Comparison of ENCODE assay signal across 19 mouse cellular contexts in the genomic region with DNA sequence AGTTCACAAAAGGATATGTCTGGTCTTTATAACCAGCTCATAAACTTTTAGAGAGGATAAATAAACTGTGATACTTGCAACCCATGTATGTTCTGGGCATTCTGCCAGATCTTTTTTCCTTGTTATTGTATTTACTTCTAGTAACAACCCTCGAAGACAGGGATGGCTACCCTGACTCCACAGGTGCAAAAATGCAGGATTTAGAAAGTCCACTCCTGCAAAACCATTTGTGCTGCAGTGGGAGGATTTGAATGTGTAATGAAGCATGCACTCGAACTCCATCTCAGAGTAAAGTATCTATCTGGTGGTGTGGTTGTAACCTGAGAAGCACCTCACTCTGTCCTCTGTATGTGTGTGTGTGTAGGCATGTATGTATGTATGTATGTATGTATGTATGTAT.
A peak's percentile ranks its signal among the peaks of the same experiment; 100 is the strongest.
DNase-seq lines count a peak whose midpoint lies in the region; ATAC-seq and TF ChIP-seq lines count a peak whose summit lies in the region.
"Had no signal": no experiment of that assay in that cellular context is flagged by ENCODE, and none has a peak within 500 bp of the region (broad histone marks: within the 10 kb centered on the region; RNA-seq: fewer than 3 reads in every experiment).

No protein-coding gene starts in this region.

- no peak overlapping the region for H3K27ac ChIP-seq in kidney, embryonic 14.5 days (ENCODE audit: low read depth, low read length)
- no peak overlapping the region for H3K27ac ChIP-seq in limb, embryonic 13.5 days
- H3K27ac ChIP-seq in limb, embryonic 10.5 days, result no peak overlapping the region
- H3K27ac ChIP-seq in midbrain, postnatal 0 days (ENCODE audit: low read depth, low read length), result no peak overlapping the region
- no peak overlapping the region for H3K27ac ChIP-seq in midbrain, embryonic 10.5 days (replicated peaks)
- H3K27ac ChIP-seq: gastrocnemius, adult 2 months; hindbrain, embryonic 10.5 days; hindbrain, embryonic 14.5 days had no signal

- no peaks in the 10 kb centered on the region for H3K4me1 ChIP-seq in kidney, embryonic 14.5 days (ENCODE audit: control insufficient read depth, insufficient read depth, low read length)
- H3K4me1 ChIP-seq in limb, embryonic 13.5 days, result peaks cover 5% of the 10 kb centered on the region; the same call in 1 of the 2 replicates
- no peaks in the 10 kb centered on the region for H3K4me1 ChIP-seq in limb, embryonic 10.5 days
- H3K4me1 ChIP-seq in midbrain, postnatal 0 days (ENCODE audit: insufficient read depth, low read length), result no peaks in the 10 kb centered on the region
- H3K4me1 ChIP-seq in midbrain, embryonic 10.5 days, result no peaks in the 10 kb centered on the region
- H3K4me1 ChIP-seq: heart, embryonic 12.5 days; hindbrain, embryonic 10.5 days had no signal

- H3K4me2 ChIP-seq in kidney, embryonic 14.5 days (replicated peaks; ENCODE audit: low read depth, low read length), result no peak overlapping the region
- H3K4me2 ChIP-seq in limb, embryonic 13.5 days (replicated peaks), result no peak overlapping the region
- H3K4me2 ChIP-seq in midbrain, postnatal 0 days (ENCODE audit: low read depth, low read length, poor library complexity, severe bottlenecking), result no peak overlapping the region
- H3K4me2 ChIP-seq: heart, embryonic 12.5 days; hindbrain, embryonic 14.5 days had no signal

- TF ChIP-seq CTCF in midbrain, postnatal 0 days (IDR thresholded peaks at IDR 0.05), result no peak

- 6% methylated on average over 2 of the region's 2 CpGs for WGBS in kidney, embryonic 14.5 days
- WGBS in limb, embryonic 13.5 days, result 23% methylated on average over 2 of the region's 2 CpGs
- 82% methylated on average over 2 of the region's 2 CpGs for WGBS in limb, embryonic 10.5 days
- 36% methylated on average over 2 of the region's 2 CpGs for WGBS in midbrain, postnatal 0 days
- WGBS in midbrain, embryonic 10.5 days, result 70% methylated on average over 2 of the region's 2 CpGs

- no peak overlapping the region for H3K4me3 ChIP-seq in kidney, embryonic 14.5 days (ENCODE audit: low read length)
- no peak overlapping the region for H3K4me3 ChIP-seq in limb, embryonic 13.5 days
- no peak overlapping the region for H3K4me3 ChIP-seq in limb, embryonic 10.5 days
- no peak overlapping the region for H3K4me3 ChIP-seq in midbrain, postnatal 0 days (ENCODE audit: low read depth, low read length)
- H3K4me3 ChIP-seq in midbrain, embryonic 10.5 days, result no peak overlapping the region
- H3K4me3 ChIP-seq: gastrocnemius, adult 2 months; heart, embryonic 12.5 days; hindbrain, embryonic 10.5 days had no signal

- no peaks in the 10 kb centered on the region for H3K27me3 ChIP-seq in kidney, embryonic 14.5 days (ENCODE audit: control insufficient read depth, insufficient read depth, low read length)
- H3K27me3 ChIP-seq in limb, embryonic 13.5 days, result 0 out of 2 replicates have a peak, but pooled peaks cover 12% of the 10 kb centered on the region
- no peaks in the 10 kb centered on the region for H3K27me3 ChIP-seq in limb, embryonic 10.5 days (ENCODE audit: low read depth, poor library complexity, severe bottlenecking)
- no peaks in the 10 kb centered on the region for H3K27me3 ChIP-seq in midbrain, postnatal 0 days (ENCODE audit: insufficient read depth, low read length)
- H3K27me3 ChIP-seq in midbrain, embryonic 10.5 days (ENCODE audit: low read depth, poor library complexity, severe bottlenecking), result no peaks in the 10 kb centered on the region
- H3K27me3 ChIP-seq: CH12.LX; heart, embryonic 12.5 days; Patski had no signal

- H3K9ac ChIP-seq in kidney, embryonic 14.5 days (ENCODE audit: low read depth, low read length), result no peak overlapping the region
- H3K9ac ChIP-seq in limb, embryonic 13.5 days, result no peak overlapping the region
- H3K9ac ChIP-seq in midbrain, postnatal 0 days (replicated peaks; ENCODE audit: low read length, poor library complexity, severe bottlenecking), result no peak overlapping the region
- H3K9ac ChIP-seq: forebrain, postnatal 0 days; heart, embryonic 12.5 days; hindbrain, embryonic 14.5 days had no signal

- DNase-seq in kidney, adult 11 months, result no peak
- DNase-seq in limb, embryonic 10.5 days (ENCODE audit: low spot score), result no peak
- peak; percentile 21 for DNase-seq in midbrain, postnatal 0 days (ENCODE audit: low spot score)
- no peak for DNase-seq in midbrain, embryonic 10.5 days (ENCODE audit: low spot score)
- no peak for DNase-seq in layer of hippocampus, adult 18-20 months (ENCODE audit: low spot score in 2 of 2)
- DNase-seq: adrenal gland, postnatal 14 days; cerebellum, adult 2 months; cerebellum, postnatal 10 days; forebrain, postnatal 0 days; gastrocnemius, adult 2 months; gastrocnemius, postnatal 25 days had no signal

- H3K9me3 ChIP-seq in kidney, embryonic 14.5 days (ENCODE audit: control insufficient read depth, low read length), result no peaks in the 10 kb centered on the region; the same call in 1 of the 2 replicates
- H3K9me3 ChIP-seq in limb, embryonic 13.5 days, result peaks cover 2% of the 10 kb centered on the region; the same call in 1 of the 2 replicates
- no peaks in the 10 kb centered on the region for H3K9me3 ChIP-seq in limb, embryonic 10.5 days (replicated peaks)
- no peaks in the 10 kb centered on the region for H3K9me3 ChIP-seq in midbrain, postnatal 0 days (ENCODE audit: low read length)
- H3K9me3 ChIP-seq in midbrain, embryonic 10.5 days (replicated peaks), result no peaks in the 10 kb centered on the region

- H3K36me3 ChIP-seq in kidney, embryonic 14.5 days (ENCODE audit: control insufficient read depth, insufficient read depth, low read length), result no peaks in the 10 kb centered on the region
- H3K36me3 ChIP-seq in limb, embryonic 13.5 days, result no peaks in the 10 kb centered on the region
- H3K36me3 ChIP-seq in limb, embryonic 10.5 days, result no peaks in the 10 kb centered on the region
- H3K36me3 ChIP-seq in midbrain, postnatal 0 days (ENCODE audit: insufficient read depth, low read length), result no peaks in the 10 kb centered on the region
- no peaks in the 10 kb centered on the region for H3K36me3 ChIP-seq in midbrain, embryonic 10.5 days
- H3K36me3 ChIP-seq: heart, embryonic 12.5 days; hindbrain, embryonic 10.5 days had no signal

- peak; percentile 86 for ATAC-seq in kidney, embryonic 14.5 days (ENCODE audit: low FRiP score, low TSS enrichment)
- 0 out of 2 replicates have a peak, but pooled peaks have one; percentile 11 for ATAC-seq in limb, embryonic 13.5 days (ENCODE audit: low FRiP score, low read depth)
- no peak for ATAC-seq in midbrain, postnatal 0 days (ENCODE audit: low FRiP score)
- ATAC-seq: activated CD4-positive, CD25-positive, alpha-beta regulatory T cell, adult 4 months; forebrain, postnatal 0 days; Patski had no signal
